Mouse (Mus musculus): ENCODE data around the gene ccdc198. TPM values are rescaled to one million over a fixed set of nuclear protein-coding genes. Genes with fewer than 3 reads are reported as not detected.
"Not testable (repeated sequence)": the region's sequence is repeated elsewhere in the genome, so short reads cannot be mapped to it uniquely, and the experiment has no call there.

ccdc198 gene
- polyA plus RNA-seq, 1 experiment from 2014 or later = 0.20 TPM

DNA sequence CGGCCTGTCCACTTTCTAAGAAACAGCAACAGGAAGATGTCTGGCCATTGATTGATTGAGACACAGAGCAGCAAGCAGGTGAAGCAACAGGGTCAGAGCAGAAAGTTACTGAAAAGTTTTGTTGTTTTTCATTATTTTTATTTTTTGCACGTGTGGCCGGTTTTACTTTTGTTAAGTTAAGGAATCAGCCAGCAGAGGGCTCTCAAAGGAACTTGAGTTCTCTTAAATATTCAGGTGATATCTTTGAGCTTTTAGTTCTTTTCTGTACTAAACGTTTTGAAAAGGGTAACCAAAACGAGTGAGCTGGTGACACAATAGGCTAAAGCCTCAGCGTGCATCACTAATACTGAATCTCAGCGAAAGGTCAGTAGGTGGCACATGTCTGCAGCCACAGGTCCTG, 26.6 kb downstream of the ccdc198 start:
- Histone ChIP-seq H3K27ac (ENCODE audit: low read length) (no peak overlapping the region), H3K36me3 (ENCODE audit: control insufficient read depth, insufficient read depth) (no peaks in the 10 kb centered on the region), H3K27me3 (ENCODE audit: control insufficient read depth, insufficient read depth, low read length) (no peaks in the 10 kb centered on the region), H3K4me1 (ENCODE audit: control insufficient read depth, insufficient read depth, low read length) (no peaks in the 10 kb centered on the region), H3K4me3 (ENCODE audit: low read length) (no peak overlapping the region), H3K4me2 (ENCODE audit: low read depth, low read length) (no peak overlapping the region), H3K9ac (ENCODE audit: low read length) (no peak overlapping the region), H3K9me3 (replicated peaks; ENCODE audit: control insufficient read depth, low read length) (no peaks in the 10 kb centered on the region)
- 65% methylated on average over 7 of the region's 7 CpGs for WGBS
- ATAC-seq (replicated peaks; ENCODE audit: extremely low read depth, insufficient read depth, low FRiP score) = no peak

DNA sequence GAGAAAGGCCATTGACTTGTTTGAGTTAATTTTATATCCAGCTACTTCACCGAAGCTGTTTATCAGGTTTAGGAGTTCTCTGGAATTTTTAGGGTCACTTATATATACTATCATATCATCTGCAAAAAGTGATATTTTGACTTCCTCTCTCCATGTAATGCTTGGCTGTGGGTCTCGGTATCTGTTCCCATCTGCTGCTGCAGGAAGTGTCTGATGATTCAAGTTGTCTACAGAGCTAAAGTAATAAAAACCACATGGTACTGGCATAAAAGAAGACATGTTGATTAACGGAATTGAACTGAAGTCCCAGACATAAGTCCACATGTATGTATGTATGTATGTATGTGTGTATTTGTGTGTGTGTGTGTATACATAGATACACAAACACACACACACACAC, 35.1 kb downstream of the ccdc198 start:
- ATAC-seq (replicated peaks; ENCODE audit: extremely low read depth, insufficient read depth, low FRiP score); H3K27ac ChIP-seq (ENCODE audit: low read length); H3K9ac ChIP-seq (ENCODE audit: low read length); H3K4me3 ChIP-seq (ENCODE audit: low read length); H3K4me2 ChIP-seq (ENCODE audit: low read depth, low read length); H3K9me3 ChIP-seq (replicated peaks; ENCODE audit: control insufficient read depth, low read length); H3K27me3 ChIP-seq (ENCODE audit: control insufficient read depth, insufficient read depth, low read length); H3K4me1 ChIP-seq (ENCODE audit: control insufficient read depth, insufficient read depth, low read length); H3K36me3 ChIP-seq (ENCODE audit: control insufficient read depth, insufficient read depth): not testable (repeated sequence)
- 76% methylated on average over 3 of the region's 3 CpGs for WGBS

DNA sequence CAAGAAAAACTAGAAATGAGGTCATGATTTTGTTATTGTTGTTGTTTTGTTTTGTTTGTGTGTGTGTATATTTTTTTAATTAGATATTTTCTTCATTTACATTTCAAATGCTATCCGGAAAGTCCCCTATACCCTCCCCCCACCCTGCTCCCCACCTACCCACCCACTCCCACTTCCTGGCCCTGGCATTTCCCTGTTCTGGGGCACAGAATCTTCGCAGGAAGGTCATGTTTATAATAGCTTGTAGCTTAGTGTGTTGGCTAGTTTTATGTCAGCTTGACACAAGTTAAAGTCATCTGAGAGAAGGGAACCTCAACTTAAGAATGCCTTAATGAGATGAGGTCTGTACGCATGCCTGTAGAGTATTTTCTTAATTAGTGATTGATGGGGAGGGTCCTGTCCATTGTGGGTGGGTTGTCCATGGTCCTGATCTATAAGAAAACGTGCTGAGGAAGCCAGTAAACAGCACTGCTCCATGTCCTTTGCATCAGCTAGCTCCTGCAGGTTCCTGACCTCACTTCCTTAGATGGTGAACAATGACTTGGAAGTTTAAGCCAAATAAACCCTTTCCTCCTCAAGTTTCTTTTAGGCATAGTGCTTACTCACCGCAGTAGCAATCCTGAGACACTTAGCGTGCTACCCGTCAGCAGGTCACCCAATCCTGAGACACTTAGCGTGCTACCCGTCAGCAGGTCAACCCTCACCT, 44.0 kb downstream of the ccdc198 start:
- WGBS = 59% methylated on average over 9 of the region's 9 CpGs
- H3K9ac ChIP-seq (ENCODE audit: low read length) = no peak overlapping the region
- no peaks in the 10 kb centered on the region for H3K27me3 ChIP-seq (ENCODE audit: control insufficient read depth, insufficient read depth, low read length)
- no peak overlapping the region for H3K4me3 ChIP-seq (ENCODE audit: low read length)
- no peaks in the 10 kb centered on the region for H3K4me1 ChIP-seq (ENCODE audit: control insufficient read depth, insufficient read depth, low read length)
- no peak for ATAC-seq (replicated peaks; ENCODE audit: extremely low read depth, insufficient read depth, low FRiP score)
- H3K9me3 ChIP-seq (replicated peaks; ENCODE audit: control insufficient read depth, low read length) = no peaks in the 10 kb centered on the region
- H3K27ac ChIP-seq (ENCODE audit: low read length) = no peak overlapping the region
- no peaks in the 10 kb centered on the region for H3K36me3 ChIP-seq (ENCODE audit: control insufficient read depth, insufficient read depth)
- no peak overlapping the region for H3K4me2 ChIP-seq (ENCODE audit: low read depth, low read length)

DNA sequence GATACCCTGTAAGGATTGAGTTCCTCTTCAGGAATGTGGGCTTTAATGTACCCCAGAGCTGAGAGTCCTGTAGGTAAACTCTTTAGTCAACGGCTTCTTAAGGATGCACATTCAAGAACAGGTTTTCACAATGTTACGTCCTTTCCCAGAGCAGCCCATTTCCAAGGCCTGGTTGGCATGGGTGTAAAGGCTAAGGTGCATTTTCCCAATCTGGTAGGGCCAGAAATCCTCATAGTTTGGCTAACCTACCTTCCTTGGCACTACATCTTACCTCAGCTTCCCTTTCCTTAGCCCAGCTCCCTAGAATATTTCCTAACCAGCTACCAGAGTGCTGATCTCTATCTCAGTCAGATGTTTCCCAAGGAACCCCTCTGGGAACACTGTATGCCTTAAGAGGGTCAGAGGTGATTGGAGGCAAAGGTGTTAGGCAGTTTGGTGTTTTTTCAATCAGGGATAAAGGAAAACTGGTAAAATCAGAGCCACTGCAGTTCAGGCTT, 48.2 kb downstream of the ccdc198 start:
- WGBS = 72% methylated on average over 2 of the region's 2 CpGs
- Histone ChIP-seq H3K4me1 (ENCODE audit: control insufficient read depth, insufficient read depth, low read length) (no peaks in the 10 kb centered on the region), H3K9me3 (replicated peaks; ENCODE audit: control insufficient read depth, low read length) (no peaks in the 10 kb centered on the region), H3K27me3 (ENCODE audit: control insufficient read depth, insufficient read depth, low read length) (no peaks in the 10 kb centered on the region), H3K4me3 (ENCODE audit: low read length) (no peak overlapping the region), H3K9ac (ENCODE audit: low read length) (no peak overlapping the region), H3K36me3 (ENCODE audit: control insufficient read depth, insufficient read depth) (no peaks in the 10 kb centered on the region), H3K4me2 (ENCODE audit: low read depth, low read length) (no peak overlapping the region), H3K27ac (ENCODE audit: low read length) (no peak overlapping the region)
- ATAC-seq (replicated peaks; ENCODE audit: extremely low read depth, insufficient read depth, low FRiP score) = no peak

DNA sequence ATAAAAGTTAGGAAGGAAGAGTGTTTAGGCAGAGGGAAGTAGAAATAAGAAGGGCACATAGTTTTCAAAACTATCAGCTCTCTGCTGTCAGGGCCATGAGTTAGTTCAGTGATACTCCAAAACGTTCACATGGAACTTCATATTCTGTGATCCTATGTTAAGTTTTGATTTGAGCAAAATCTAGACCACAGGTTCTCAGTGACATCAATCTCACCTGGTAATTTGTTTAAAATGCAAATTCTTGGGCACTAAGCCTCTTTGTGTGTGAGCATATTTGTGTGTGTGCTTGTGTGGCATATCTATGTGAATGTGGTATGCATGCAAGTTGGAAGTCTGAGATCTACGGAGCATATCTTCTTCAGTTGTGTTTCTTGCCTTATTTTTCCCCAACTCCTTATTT, 59.0 kb downstream of the ccdc198 start:
- Histone ChIP-seq H3K36me3 (ENCODE audit: control insufficient read depth, insufficient read depth) (peaks cover 16% of the 10 kb centered on the region), H3K27me3 (ENCODE audit: control insufficient read depth, insufficient read depth, low read length) (no peaks in the 10 kb centered on the region), H3K27ac (ENCODE audit: low read length) (no peak overlapping the region), H3K9me3 (replicated peaks; ENCODE audit: control insufficient read depth, low read length) (no peaks in the 10 kb centered on the region), H3K4me3 (ENCODE audit: low read length) (no peak overlapping the region), H3K9ac (ENCODE audit: low read length) (no peak overlapping the region), H3K4me1 (ENCODE audit: control insufficient read depth, insufficient read depth, low read length) (no peaks in the 10 kb centered on the region), H3K4me2 (ENCODE audit: low read depth, low read length) (no peak overlapping the region)
- WGBS = 79% methylated on average over 2 of the region's 2 CpGs
- ATAC-seq (replicated peaks; ENCODE audit: extremely low read depth, insufficient read depth, low FRiP score) = no peak

DNA sequence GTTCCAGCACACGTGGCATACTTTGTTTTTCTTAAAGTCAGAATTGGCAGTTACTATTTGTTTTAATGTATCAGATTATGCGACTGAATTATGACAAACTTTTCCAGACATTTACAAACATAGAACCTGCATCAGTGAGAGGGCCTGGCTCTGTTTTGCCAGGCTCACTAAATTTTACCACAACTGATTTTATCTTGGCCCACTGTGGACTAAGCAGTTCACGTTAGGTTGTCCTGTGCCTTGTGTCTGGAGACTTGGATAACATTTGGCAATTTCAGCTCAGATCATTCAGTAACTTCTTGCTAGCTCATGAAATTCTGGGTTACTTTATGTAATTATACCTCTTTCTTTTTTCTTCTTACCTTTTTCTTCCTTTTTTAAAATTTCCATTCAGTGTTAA, 65.5 kb downstream of the ccdc198 start:
- Histone ChIP-seq H3K4me3 (ENCODE audit: low read length) (no peak overlapping the region), H3K9ac (ENCODE audit: low read length) (no peak overlapping the region), H3K4me1 (ENCODE audit: control insufficient read depth, insufficient read depth, low read length) (peaks cover 3% of the 10 kb centered on the region), H3K9me3 (replicated peaks; ENCODE audit: control insufficient read depth, low read length) (no peaks in the 10 kb centered on the region), H3K36me3 (ENCODE audit: control insufficient read depth, insufficient read depth) (peaks cover 15% of the 10 kb centered on the region), H3K27me3 (ENCODE audit: control insufficient read depth, insufficient read depth, low read length) (no peaks in the 10 kb centered on the region), H3K27ac (ENCODE audit: low read length) (no peak overlapping the region), H3K4me2 (ENCODE audit: low read depth, low read length) (no peak overlapping the region)
- ATAC-seq (replicated peaks; ENCODE audit: extremely low read depth, insufficient read depth, low FRiP score) = no peak
- 79% methylated on average over 3 of the region's 3 CpGs for WGBS

DNA sequence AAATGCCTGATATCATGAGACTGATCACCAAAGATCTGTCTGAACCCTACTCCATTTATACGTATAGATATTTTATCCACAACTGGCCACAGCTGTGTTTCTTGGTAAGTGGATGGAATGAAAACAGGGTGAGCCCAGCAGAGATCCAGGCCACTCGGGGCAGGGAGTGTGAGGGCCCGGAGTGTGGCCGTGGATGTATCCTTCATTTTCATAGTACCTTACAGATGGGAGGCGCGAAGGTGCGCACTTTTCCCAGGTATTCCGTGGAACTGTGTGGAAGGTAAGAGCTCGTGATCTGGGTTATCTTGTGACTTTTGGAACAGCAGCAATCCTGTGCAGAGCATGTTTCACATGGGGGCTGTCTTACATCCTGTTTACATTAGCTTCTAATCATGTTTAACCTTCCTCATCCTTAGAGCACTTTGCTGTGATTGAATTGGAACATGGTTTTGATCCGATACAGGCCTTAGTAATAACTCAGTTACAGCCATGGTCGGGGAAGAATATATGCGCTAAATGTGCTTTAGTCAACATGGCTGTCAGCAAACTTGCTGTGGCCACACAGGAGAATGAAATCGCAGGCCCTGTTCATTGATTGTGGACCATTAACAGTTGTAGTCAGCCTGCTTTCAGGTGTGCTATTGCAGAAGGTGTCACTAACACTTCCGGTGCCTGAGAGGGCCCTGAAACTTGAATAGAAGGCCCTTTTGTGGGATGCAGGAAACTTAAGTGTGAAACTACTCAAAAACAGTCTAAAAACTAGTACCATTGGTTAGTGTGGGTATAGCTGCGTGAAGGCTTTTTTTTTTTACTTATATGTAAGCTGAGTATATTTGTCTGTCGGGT, 71.8 kb downstream of the ccdc198 start:
- Histone ChIP-seq H3K9ac (ENCODE audit: low read length) (peak overlapping the region; percentile 84), H3K4me2 (ENCODE audit: low read depth, low read length) (peak overlapping the region; percentile 86), H3K4me3 (ENCODE audit: low read length) (peak overlapping the region; percentile 85), H3K4me1 (ENCODE audit: control insufficient read depth, insufficient read depth, low read length) (peaks cover 20% of the 10 kb centered on the region), H3K36me3 (ENCODE audit: control insufficient read depth, insufficient read depth) (peaks cover 2% of the 10 kb centered on the region; the same call in 1 of the 2 replicates), H3K9me3 (replicated peaks; ENCODE audit: control insufficient read depth, low read length) (no peaks in the 10 kb centered on the region), H3K27ac (ENCODE audit: low read length) (no peak overlapping the region), H3K27me3 (ENCODE audit: control insufficient read depth, insufficient read depth, low read length) (no peaks in the 10 kb centered on the region)
- WGBS = 39% methylated on average over 16 of the region's 16 CpGs
- ATAC-seq (replicated peaks; ENCODE audit: extremely low read depth, insufficient read depth, low FRiP score) = no peak

DNA sequence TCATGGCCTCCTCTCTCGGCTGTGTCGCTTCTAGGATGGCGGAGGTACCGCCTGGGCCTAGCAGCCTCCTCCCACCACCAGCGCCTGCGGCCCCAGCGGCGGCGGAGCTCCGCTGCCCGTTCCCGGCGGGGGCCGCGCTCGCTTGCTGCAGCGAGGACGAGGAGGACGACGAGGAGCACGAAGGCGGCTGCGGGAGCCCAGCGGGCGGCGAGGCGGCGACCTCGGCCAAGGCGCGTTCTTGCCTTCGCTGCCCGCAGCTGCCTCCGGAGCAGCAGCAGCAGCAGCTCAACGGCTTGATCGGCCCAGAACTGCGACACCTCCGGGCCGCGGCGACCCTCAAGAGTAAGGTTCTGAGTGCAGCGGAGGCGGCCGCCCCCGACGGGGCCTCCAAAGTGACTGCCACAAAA, 72.7 kb downstream of the ccdc198 start:
- Histone ChIP-seq H3K4me2 (ENCODE audit: low read depth, low read length) (peak overlapping the region; percentile 86), H3K9ac (ENCODE audit: low read length) (peak overlapping the region; percentile 84), H3K36me3 (ENCODE audit: control insufficient read depth, insufficient read depth) (no peaks in the 10 kb centered on the region), H3K4me3 (ENCODE audit: low read length) (peak overlapping the region; percentile 85), H3K27ac (ENCODE audit: low read length) (peak overlapping the region; percentile 69), H3K9me3 (replicated peaks; ENCODE audit: control insufficient read depth, low read length) (no peaks in the 10 kb centered on the region), H3K27me3 (ENCODE audit: control insufficient read depth, insufficient read depth, low read length) (no peaks in the 10 kb centered on the region), H3K4me1 (ENCODE audit: control insufficient read depth, insufficient read depth, low read length) (peaks cover 20% of the 10 kb centered on the region)
- peak; percentile 61 for ATAC-seq (replicated peaks; ENCODE audit: extremely low read depth, insufficient read depth, low FRiP score)
- under 1% methylated on average over 45 of the region's 46 CpGs for WGBS

Data from heart, embryonic 16.5 days (tissue).